Mouse (Mus musculus): Measurements from ENCODE around the gene Ffar4. TPM values are rescaled to one million over a fixed set of nuclear protein-coding genes. Genes with fewer than 3 reads are reported as not detected.

Gene Ffar4
- polyA plus RNA-seq, 1 experiment, result 10.7 TPM

DNA sequence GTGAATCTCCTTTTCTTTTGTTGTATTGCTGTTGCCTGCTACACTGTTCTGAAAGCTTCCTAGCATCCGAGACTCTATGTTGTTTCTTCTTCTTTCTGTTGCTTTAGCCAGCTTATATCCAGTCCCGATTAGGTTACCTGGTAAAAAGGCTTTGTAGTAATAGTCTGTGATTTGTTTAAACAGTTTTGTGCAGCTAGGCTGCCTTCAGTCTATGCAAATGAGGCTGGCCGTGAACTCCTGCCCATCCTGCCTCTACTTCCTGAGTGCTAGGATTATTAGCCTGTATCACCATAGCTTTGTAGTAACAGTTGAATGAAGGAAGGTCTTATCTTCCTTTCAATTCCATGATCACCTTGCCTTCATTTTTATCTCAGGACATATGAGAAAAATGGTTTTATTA is 40.6 kb upstream of the Ffar4 start:
- 69% methylated on average over 3 of the region's 3 CpGs for WGBS
- no peaks in the 10 kb centered on the region for H3K27me3 ChIP-seq (ENCODE audit: control insufficient read depth, insufficient read depth, low read length)
- H3K4me3 ChIP-seq (ENCODE audit: control insufficient read depth, insufficient read depth, low read length), result no peak overlapping the region

GRCm38 (mm10) chr19:38056931-38057330 is 39.9 kb upstream of the Ffar4 start:
- Histone ChIP-seq H3K4me1 (replicated peaks; ENCODE audit: control insufficient read depth, insufficient read depth, low read length) (peaks cover 6% of the 10 kb centered on the region), H3K4me3 (ENCODE audit: control insufficient read depth, insufficient read depth, low read length) (no peak overlapping the region), H3K27ac (ENCODE audit: control insufficient read depth, insufficient read depth, low read length) (no peak overlapping the region), H3K36me3 (ENCODE audit: control insufficient read depth, insufficient read depth, low read length) (peaks cover 15% of the 10 kb centered on the region; the same call in 1 of the 2 replicates), H3K27me3 (ENCODE audit: control insufficient read depth, insufficient read depth, low read length) (no peaks in the 10 kb centered on the region)
- 94% methylated on average over 8 of the region's 8 CpGs for WGBS
- TF ChIP-seq POLR2A (IDR thresholded peaks at IDR 0.05; ENCODE audit: control insufficient read depth, extremely low read depth, insufficient read depth, low read length, poor library complexity) (no peak), CTCF (IDR thresholded peaks at IDR 0.05; ENCODE audit: borderline replicate concordance, control insufficient read depth, extremely low read depth, insufficient read depth, low read length, poor library complexity) (no peak)
- DNase-seq, result no peak

More for the DNA sequence above, 40.6 kb upstream of the Ffar4 start:
- H3K4me1 ChIP-seq (replicated peaks; ENCODE audit: control insufficient read depth, insufficient read depth, low read length), result peaks cover 6% of the 10 kb centered on the region
- no peak overlapping the region for H3K27ac ChIP-seq (ENCODE audit: control insufficient read depth, insufficient read depth, low read length)
- TF ChIP-seq POLR2A (IDR thresholded peaks at IDR 0.05; ENCODE audit: control insufficient read depth, extremely low read depth, insufficient read depth, low read length, poor library complexity), result no peak
- TF ChIP-seq CTCF (IDR thresholded peaks at IDR 0.05; ENCODE audit: borderline replicate concordance, control insufficient read depth, extremely low read depth, insufficient read depth, low read length, poor library complexity), result no peak
- peaks cover 14% of the 10 kb centered on the region; the same call in 1 of the 2 replicates for H3K36me3 ChIP-seq (ENCODE audit: control insufficient read depth, insufficient read depth, low read length)
- no peak for DNase-seq

DNA sequence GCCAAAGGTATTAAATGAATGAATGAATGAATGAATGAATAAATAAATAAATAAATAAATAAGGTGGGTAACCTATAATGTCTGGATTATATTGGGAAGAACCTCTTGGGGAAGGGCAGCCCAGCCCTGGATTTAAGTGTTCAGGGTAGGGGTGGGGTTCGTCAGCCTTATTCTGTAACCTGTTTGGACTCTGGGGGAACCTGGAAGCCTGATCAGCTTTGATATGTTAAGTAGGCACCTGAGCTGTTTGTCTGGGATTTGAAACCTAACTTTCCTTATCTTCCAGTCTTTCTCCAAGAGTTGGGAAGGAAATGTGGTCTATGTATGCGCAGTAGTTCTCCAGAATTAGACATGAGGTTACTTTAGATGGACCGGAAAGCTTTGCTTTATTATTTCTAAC is 33.7 kb upstream of the Ffar4 start:
- no peak overlapping the region for H3K27ac ChIP-seq (ENCODE audit: control insufficient read depth, insufficient read depth, low read length)
- no peaks in the 10 kb centered on the region for H3K27me3 ChIP-seq (ENCODE audit: control insufficient read depth, insufficient read depth, low read length)
- H3K4me1 ChIP-seq (replicated peaks; ENCODE audit: control insufficient read depth, insufficient read depth, low read length), result no peaks in the 10 kb centered on the region
- peaks cover 15% of the 10 kb centered on the region; the same call in 1 of the 2 replicates for H3K36me3 ChIP-seq (ENCODE audit: control insufficient read depth, insufficient read depth, low read length)
- TF ChIP-seq POLR2A (IDR thresholded peaks at IDR 0.05; ENCODE audit: control insufficient read depth, extremely low read depth, insufficient read depth, low read length, poor library complexity), result no peak
- no peak for TF ChIP-seq CTCF (IDR thresholded peaks at IDR 0.05; ENCODE audit: borderline replicate concordance, control insufficient read depth, extremely low read depth, insufficient read depth, low read length, poor library complexity)
- no peak for DNase-seq
- WGBS, result over 99% methylated on average over 3 of the region's 3 CpGs
- no peak overlapping the region for H3K4me3 ChIP-seq (ENCODE audit: control insufficient read depth, insufficient read depth, low read length)

DNA sequence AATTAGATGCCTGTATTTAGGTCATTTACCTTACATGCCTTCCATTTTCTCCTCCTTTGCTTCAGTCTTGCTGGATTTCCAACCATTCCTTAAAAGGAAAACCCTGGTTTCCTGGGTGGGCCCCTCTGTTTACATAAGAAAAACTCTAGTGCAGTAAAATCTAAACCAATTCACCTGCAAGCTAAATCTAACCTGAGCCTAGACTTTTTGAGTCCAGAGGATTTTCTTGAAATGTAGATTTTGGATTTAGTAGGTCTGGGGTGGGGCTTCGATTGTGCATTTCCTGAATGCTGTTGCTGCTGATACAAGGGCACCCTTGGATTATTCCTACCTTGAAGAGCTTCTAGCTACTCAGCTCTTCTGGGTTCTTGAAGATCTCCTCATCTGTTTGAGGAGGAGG is 32.8 kb upstream of the Ffar4 start:
- peaks cover 15% of the 10 kb centered on the region; the same call in 1 of the 2 replicates for H3K36me3 ChIP-seq (ENCODE audit: control insufficient read depth, insufficient read depth, low read length)
- WGBS, result 98% methylated on average over 1 of the region's 1 CpGs

DNA sequence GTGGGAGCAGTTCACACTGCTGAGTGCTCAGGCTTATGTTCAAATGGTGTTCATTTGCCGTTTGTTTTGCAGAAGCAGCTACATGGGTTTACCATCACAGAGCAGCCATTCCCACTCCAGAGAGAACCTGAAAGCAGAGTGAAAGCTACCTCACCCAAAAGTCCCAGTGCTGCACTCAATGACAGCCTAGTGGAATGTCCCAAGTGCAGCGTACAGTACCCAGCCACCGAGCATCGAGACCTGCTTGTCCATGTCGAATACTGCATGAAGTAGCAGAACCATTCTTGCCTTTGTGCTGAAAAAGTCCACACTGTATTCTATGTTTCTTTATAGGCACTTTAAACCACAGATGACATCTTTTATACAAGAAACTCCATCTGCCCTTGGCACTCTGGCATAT is 23.6 kb upstream of the Ffar4 start:
- 99% methylated on average over 5 of the region's 5 CpGs for WGBS
- no peak overlapping the region for H3K4me3 ChIP-seq (ENCODE audit: control insufficient read depth, insufficient read depth, low read length)
- H3K36me3 ChIP-seq (ENCODE audit: control insufficient read depth, insufficient read depth, low read length), result peaks cover 42% of the 10 kb centered on the region
- H3K27ac ChIP-seq (ENCODE audit: control insufficient read depth, insufficient read depth, low read length), result no peak overlapping the region
- TF ChIP-seq CTCF (IDR thresholded peaks at IDR 0.05; ENCODE audit: borderline replicate concordance, control insufficient read depth, extremely low read depth, insufficient read depth, low read length, poor library complexity) (no peak), POLR2A (IDR thresholded peaks at IDR 0.05; ENCODE audit: control insufficient read depth, extremely low read depth, insufficient read depth, low read length, poor library complexity) (no peak)
- H3K4me1 ChIP-seq (replicated peaks; ENCODE audit: control insufficient read depth, insufficient read depth, low read length), result no peaks in the 10 kb centered on the region
- no peaks in the 10 kb centered on the region for H3K27me3 ChIP-seq (ENCODE audit: control insufficient read depth, insufficient read depth, low read length)
- no peak for DNase-seq

More for the DNA sequence above, 32.8 kb upstream of the Ffar4 start:
- no peak overlapping the region for H3K27ac ChIP-seq (ENCODE audit: control insufficient read depth, insufficient read depth, low read length)
- TF ChIP-seq CTCF (IDR thresholded peaks at IDR 0.05; ENCODE audit: borderline replicate concordance, control insufficient read depth, extremely low read depth, insufficient read depth, low read length, poor library complexity), result no peak
- TF ChIP-seq POLR2A (IDR thresholded peaks at IDR 0.05; ENCODE audit: control insufficient read depth, extremely low read depth, insufficient read depth, low read length, poor library complexity), result no peak
- no peaks in the 10 kb centered on the region for H3K27me3 ChIP-seq (ENCODE audit: control insufficient read depth, insufficient read depth, low read length)
- H3K4me3 ChIP-seq (ENCODE audit: control insufficient read depth, insufficient read depth, low read length), result no peak overlapping the region
- no peak for DNase-seq
- H3K4me1 ChIP-seq (replicated peaks; ENCODE audit: control insufficient read depth, insufficient read depth, low read length), result no peaks in the 10 kb centered on the region

- no peaks in the 10 kb centered on the region for H3K27me3 ChIP-seq (ENCODE audit: control insufficient read depth, insufficient read depth, low read length)
- H3K36me3 ChIP-seq (ENCODE audit: control insufficient read depth, insufficient read depth, low read length), result peaks cover 34% of the 10 kb centered on the region
- 94% methylated on average over 11 of the region's 11 CpGs for WGBS
- TF ChIP-seq POLR2A (IDR thresholded peaks at IDR 0.05; ENCODE audit: control insufficient read depth, extremely low read depth, insufficient read depth, low read length, poor library complexity) (no peak), CTCF (IDR thresholded peaks at IDR 0.05; ENCODE audit: borderline replicate concordance, control insufficient read depth, extremely low read depth, insufficient read depth, low read length, poor library complexity) (no peak)
- no peak overlapping the region for H3K4me3 ChIP-seq (ENCODE audit: control insufficient read depth, insufficient read depth, low read length)
- H3K4me1 ChIP-seq (replicated peaks; ENCODE audit: control insufficient read depth, insufficient read depth, low read length), result no peaks in the 10 kb centered on the region
- no peak for DNase-seq
- H3K27ac ChIP-seq (ENCODE audit: control insufficient read depth, insufficient read depth, low read length), result no peak overlapping the region
These were observed 21.8 kb upstream of the Ffar4 start for GRCm38 (mm10) chr19:38075051-38075450.

DNA sequence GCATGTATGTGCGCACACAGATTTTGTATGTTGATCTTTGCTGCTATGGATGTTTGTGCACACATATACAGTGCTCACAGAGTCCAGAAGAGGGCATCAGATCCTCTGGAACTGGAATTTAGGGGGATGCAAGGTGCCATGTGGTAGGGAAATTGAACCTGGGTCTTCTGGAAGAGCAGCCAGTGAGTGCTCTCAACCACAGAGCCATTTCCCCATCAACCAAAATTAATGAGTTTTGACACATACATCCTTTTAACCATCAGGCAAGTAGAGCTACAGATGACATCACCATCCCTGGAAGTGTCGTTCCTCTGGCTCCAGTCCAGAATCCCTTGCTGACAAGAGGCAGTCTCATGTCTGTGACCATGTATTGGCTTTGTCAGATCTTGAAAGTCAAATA is 20.6 kb upstream of the Ffar4 start:
- no peak for TF ChIP-seq CTCF (IDR thresholded peaks at IDR 0.05; ENCODE audit: borderline replicate concordance, control insufficient read depth, extremely low read depth, insufficient read depth, low read length, poor library complexity)
- TF ChIP-seq POLR2A (IDR thresholded peaks at IDR 0.05; ENCODE audit: control insufficient read depth, extremely low read depth, insufficient read depth, low read length, poor library complexity), result no peak
- peaks cover 23% of the 10 kb centered on the region for H3K36me3 ChIP-seq (ENCODE audit: control insufficient read depth, insufficient read depth, low read length)
- H3K27me3 ChIP-seq (ENCODE audit: control insufficient read depth, insufficient read depth, low read length), result no peaks in the 10 kb centered on the region
- no peaks in the 10 kb centered on the region for H3K4me1 ChIP-seq (replicated peaks; ENCODE audit: control insufficient read depth, insufficient read depth, low read length)
- DNase-seq, result no peak
- no peak overlapping the region for H3K4me3 ChIP-seq (ENCODE audit: control insufficient read depth, insufficient read depth, low read length)
- no peak overlapping the region for H3K27ac ChIP-seq (ENCODE audit: control insufficient read depth, insufficient read depth, low read length)
- 91% methylated on average over 2 of the region's 2 CpGs for WGBS

Data from thymus, adult 2 months (tissue).